Mouse (Mus musculus) forebrain, embryonic 12.5 days (tissue): ENCODE measurements at regions not wholly inside any gene's neighbourhood (a gene's known extent, or its start where the extent isn't known, plus 50 kb on each side); places are given as distances from the start of the nearest gene placed in this dataset.

Experiments
- ATAC-seq: fragments of 200-750 bp; cut with Nextera tagmentation; 2 replicates; pipeline ENCODE4 v1.8.0; 2017; ENCODE audit warnings: moderate TSS enrichment; ENCODE audit not compliant: low FRiP score
- H3K27ac ChIP-seq: fragments of 300-500 bp; sonication (generic); 2 replicates; pipeline ENCODE4 v1.5.1; 2016; ENCODE audit warnings: mild to moderate bottlenecking
- H3K27me3 ChIP-seq: fragments of 300-500 bp; sonication (generic); 2 replicates; pipeline ENCODE4 v1.6.1; 2016; ENCODE audit warnings: mild to moderate bottlenecking
- H3K36me3 ChIP-seq: fragments of 300-500 bp; sonication (generic); replicated peaks from 2 replicates; pipeline ENCODE4 v1.6.1; 2016; ENCODE audit warnings: mild to moderate bottlenecking
- H3K4me1 ChIP-seq: fragments of 300-500 bp; sonication (generic); 2 replicates; pipeline ENCODE4 v1.6.1; 2016
- H3K4me2 ChIP-seq: fragments of 300-500 bp; sonication (generic); 2 replicates; pipeline ENCODE4 v1.6.1; 2016; ENCODE audit warnings: mild to moderate bottlenecking, moderate library complexity
- H3K4me3 ChIP-seq: fragments of 300-500 bp; sonication (generic); replicated peaks from 2 replicates; pipeline ENCODE4 v1.5.1; 2016; ENCODE audit warnings: mild to moderate bottlenecking
- H3K9ac ChIP-seq: fragments of 300-500 bp; sonication (generic); 2 replicates; pipeline ENCODE4 v1.6.1; 2016; ENCODE audit warnings: mild to moderate bottlenecking
- H3K9me3 ChIP-seq: fragments of 300-500 bp; sonication (generic); 2 replicates; pipeline ENCODE4 v1.6.1; 2016
- WGBS: fragments of 180-500 bp; shearing (Covaris S2); methylation state at CpG from one replicate; pipeline ENCODE4 v1.1.7; 2016; 5-methylcytosine and 5-hydroxymethylcytosine counted together

DNA sequence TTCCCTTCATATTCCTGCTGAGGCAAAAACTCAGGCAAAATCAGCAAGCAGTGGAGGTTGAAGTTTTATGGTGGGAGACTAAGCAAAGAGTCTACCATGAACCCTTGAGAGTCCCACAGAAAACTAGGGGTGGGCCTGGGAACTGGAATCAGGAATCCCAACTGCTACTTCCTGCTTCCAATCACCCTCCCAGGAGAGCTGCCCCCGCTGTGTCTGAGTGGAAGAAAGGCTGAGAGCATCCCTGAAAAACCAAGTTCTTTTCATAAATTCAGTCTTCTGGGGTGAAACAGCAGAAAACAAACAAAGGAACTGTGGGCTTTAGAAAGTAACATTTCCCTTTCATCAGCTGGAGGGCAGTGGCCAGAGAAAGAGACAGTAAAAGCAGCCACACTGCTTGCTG is 445.0 kb downstream of the Gsdmc2 start:
- Histone ChIP-seq H3K9ac (no peak overlapping the region), H3K4me1 (no peaks in the 10 kb centered on the region), H3K36me3 (no peaks in the 10 kb centered on the region), H3K4me2 (no peak overlapping the region), H3K27ac (no peak overlapping the region), H3K27me3 (no peaks in the 10 kb centered on the region), H3K9me3 (no peaks in the 10 kb centered on the region), H3K4me3 (no peak overlapping the region)
- 73% methylated on average over 1 of the region's 1 CpGs for WGBS
- ATAC-seq, result no peak

- H3K9ac ChIP-seq, result no peak overlapping the region
- no peaks in the 10 kb centered on the region for H3K36me3 ChIP-seq
- no peaks in the 10 kb centered on the region for H3K27me3 ChIP-seq
- no peak for ATAC-seq
- H3K27ac ChIP-seq, result no peak overlapping the region
- H3K4me1 ChIP-seq, result no peaks in the 10 kb centered on the region
- no peak overlapping the region for H3K4me3 ChIP-seq
- 91% methylated on average over 3 of the region's 3 CpGs for WGBS
- H3K4me2 ChIP-seq, result no peak overlapping the region
- no peaks in the 10 kb centered on the region for H3K9me3 ChIP-seq
These were observed 447.5 kb downstream of the Gsdmc2 start for GRCm38 (mm10) chr15:63397485-63397884.

GRCm38 (mm10) chr15:63377258-63377657 is 467.7 kb downstream of the Gsdmc2 start:
- Histone ChIP-seq H3K27ac (no peak overlapping the region), H3K4me1 (no peaks in the 10 kb centered on the region), H3K9me3 (no peaks in the 10 kb centered on the region), H3K4me2 (no peak overlapping the region), H3K27me3 (no peaks in the 10 kb centered on the region), H3K9ac (no peak overlapping the region), H3K4me3 (no peak overlapping the region), H3K36me3 (no peaks in the 10 kb centered on the region)
- 86% methylated on average over 2 of the region's 2 CpGs for WGBS
- no peak for ATAC-seq

GRCm38 (mm10) chr15:63371328-63372023 is 473.5 kb downstream of the Gsdmc2 start:
- H3K9me3 ChIP-seq, result no peaks in the 10 kb centered on the region
- ATAC-seq, result no peak
- no peaks in the 10 kb centered on the region for H3K36me3 ChIP-seq
- H3K4me1 ChIP-seq, result no peaks in the 10 kb centered on the region
- WGBS, result 79% methylated on average over 4 of the region's 4 CpGs
- no peak overlapping the region for H3K9ac ChIP-seq
- no peak overlapping the region for H3K4me3 ChIP-seq
- no peaks in the 10 kb centered on the region for H3K27me3 ChIP-seq
- no peak overlapping the region for H3K27ac ChIP-seq
- no peak overlapping the region for H3K4me2 ChIP-seq

DNA sequence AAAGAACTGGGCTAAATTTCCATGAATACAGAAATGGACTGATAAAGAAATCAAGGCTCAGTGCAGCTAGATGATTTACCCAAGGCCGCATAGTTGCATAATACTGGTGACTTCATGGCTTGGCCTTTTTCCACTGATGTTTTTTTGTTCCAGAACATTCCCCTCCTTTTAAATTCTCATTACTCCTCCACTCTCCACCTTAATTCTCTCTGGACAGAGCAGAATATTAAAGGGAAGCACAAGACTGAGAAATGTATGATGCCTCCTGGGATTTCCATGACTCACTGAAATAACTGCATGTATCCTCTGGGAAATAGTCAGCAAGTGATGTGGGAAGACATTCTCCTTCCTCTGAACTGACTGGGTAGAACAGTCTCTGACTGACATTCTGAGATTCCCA is 480.5 kb downstream of the Gsdmc2 start:
- 97% methylated on average over 1 of the region's 1 CpGs for WGBS
- H3K4me2 ChIP-seq, result no peak overlapping the region
- no peaks in the 10 kb centered on the region for H3K9me3 ChIP-seq
- no peak overlapping the region for H3K27ac ChIP-seq
- no peaks in the 10 kb centered on the region for H3K36me3 ChIP-seq
- no peak for ATAC-seq
- H3K4me3 ChIP-seq, result no peak overlapping the region
- no peaks in the 10 kb centered on the region for H3K27me3 ChIP-seq
- no peaks in the 10 kb centered on the region for H3K4me1 ChIP-seq
- H3K9ac ChIP-seq, result no peak overlapping the region

GRCm38 (mm10) chr15:63360402-63360801 is 484.6 kb downstream of the Gsdmc2 start:
- no peaks in the 10 kb centered on the region for H3K27me3 ChIP-seq
- 74% methylated on average over 7 of the region's 7 CpGs for WGBS
- H3K4me3 ChIP-seq, result no peak overlapping the region
- no peak overlapping the region for H3K27ac ChIP-seq
- no peaks in the 10 kb centered on the region for H3K9me3 ChIP-seq
- no peak for ATAC-seq
- H3K9ac ChIP-seq, result no peak overlapping the region
- H3K4me2 ChIP-seq, result no peak overlapping the region
- no peaks in the 10 kb centered on the region for H3K36me3 ChIP-seq
- H3K4me1 ChIP-seq, result no peaks in the 10 kb centered on the region

GRCm38 (mm10) chr15:63341730-63342129 is 503.2 kb downstream of the Gsdmc2 start:
- Histone ChIP-seq H3K4me1 (no peaks in the 10 kb centered on the region), H3K9me3 (no peaks in the 10 kb centered on the region), H3K36me3 (no peaks in the 10 kb centered on the region), H3K27ac (no peak overlapping the region), H3K9ac (no peak overlapping the region), H3K27me3 (no peaks in the 10 kb centered on the region), H3K4me3 (no peak overlapping the region), H3K4me2 (no peak overlapping the region)
- 86% methylated on average over 2 of the region's 2 CpGs for WGBS
- no peak for ATAC-seq

- H3K36me3 ChIP-seq, result no peaks in the 10 kb centered on the region
- H3K27me3 ChIP-seq, result no peaks in the 10 kb centered on the region
- H3K9ac ChIP-seq, result no peak overlapping the region
- H3K4me3 ChIP-seq, result no peak overlapping the region
- no peak overlapping the region for H3K27ac ChIP-seq
- 48% methylated on average over 6 of the region's 6 CpGs for WGBS
- no peak overlapping the region for H3K4me2 ChIP-seq
- no peak for ATAC-seq
- no peaks in the 10 kb centered on the region for H3K4me1 ChIP-seq
- no peaks in the 10 kb centered on the region for H3K9me3 ChIP-seq
These were observed 504.5 kb downstream of the Gsdmc2 start for GRCm38 (mm10) chr15:63340322-63341060.

- Histone ChIP-seq H3K4me2 (no peak overlapping the region), H3K4me1 (no peaks in the 10 kb centered on the region), H3K27me3 (no peaks in the 10 kb centered on the region), H3K9ac (no peak overlapping the region), H3K27ac (no peak overlapping the region), H3K4me3 (no peak overlapping the region), H3K36me3 (no peaks in the 10 kb centered on the region), H3K9me3 (no peaks in the 10 kb centered on the region)
- 50% methylated on average over 1 of the region's 1 CpGs for WGBS
- no peak for ATAC-seq
These were observed 525.3 kb downstream of the Gsdmc2 start for GRCm38 (mm10) chr15:63319666-63320065.

DNA sequence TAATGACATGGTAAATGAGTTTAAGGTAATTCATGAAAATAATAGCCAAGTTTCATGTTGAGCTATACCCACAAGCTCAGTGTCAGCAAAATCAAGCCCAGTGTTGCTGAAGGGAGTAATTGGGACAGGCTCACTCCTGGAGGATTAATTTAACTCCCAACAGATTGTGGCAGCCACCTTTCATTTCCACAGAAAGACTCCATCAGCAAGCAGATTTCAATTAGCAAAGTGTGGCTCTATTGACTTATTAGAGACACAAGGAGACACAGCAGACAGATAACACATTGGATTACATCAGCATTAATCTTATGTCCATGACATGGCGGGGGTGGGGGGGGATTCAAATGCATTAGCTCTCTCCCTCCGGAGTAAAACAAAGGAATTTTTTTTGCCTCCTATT is 534.6 kb downstream of the Gsdmc2 start:
- Histone ChIP-seq H3K9ac (no peak overlapping the region), H3K4me3 (no peak overlapping the region), H3K27me3 (no peaks in the 10 kb centered on the region), H3K9me3 (no peaks in the 10 kb centered on the region), H3K4me1 (no peaks in the 10 kb centered on the region), H3K4me2 (no peak overlapping the region), H3K27ac (no peak overlapping the region), H3K36me3 (no peaks in the 10 kb centered on the region)
- WGBS, result 56% methylated on average over 2 of the region's 2 CpGs
- no peak for ATAC-seq

GRCm38 (mm10) chr15:63299311-63299710 is 545.7 kb downstream of the Gsdmc2 start:
- Histone ChIP-seq H3K4me3 (no peak overlapping the region), H3K36me3 (no peaks in the 10 kb centered on the region), H3K9ac (no peak overlapping the region), H3K9me3 (no peaks in the 10 kb centered on the region), H3K4me2 (no peak overlapping the region), H3K4me1 (no peaks in the 10 kb centered on the region), H3K27me3 (no peaks in the 10 kb centered on the region), H3K27ac (no peak overlapping the region)
- WGBS, result 81% methylated on average over 4 of the region's 4 CpGs
- no peak for ATAC-seq

GRCm38 (mm10) chr15:63288534-63288933 is 556.4 kb downstream of the Gsdmc2 start:
- Histone ChIP-seq H3K4me2 (no peak overlapping the region), H3K27me3 (no peaks in the 10 kb centered on the region), H3K27ac (no peak overlapping the region), H3K36me3 (no peaks in the 10 kb centered on the region), H3K9me3 (no peaks in the 10 kb centered on the region), H3K4me1 (no peaks in the 10 kb centered on the region), H3K4me3 (no peak overlapping the region), H3K9ac (no peak overlapping the region)
- no peak for ATAC-seq

DNA sequence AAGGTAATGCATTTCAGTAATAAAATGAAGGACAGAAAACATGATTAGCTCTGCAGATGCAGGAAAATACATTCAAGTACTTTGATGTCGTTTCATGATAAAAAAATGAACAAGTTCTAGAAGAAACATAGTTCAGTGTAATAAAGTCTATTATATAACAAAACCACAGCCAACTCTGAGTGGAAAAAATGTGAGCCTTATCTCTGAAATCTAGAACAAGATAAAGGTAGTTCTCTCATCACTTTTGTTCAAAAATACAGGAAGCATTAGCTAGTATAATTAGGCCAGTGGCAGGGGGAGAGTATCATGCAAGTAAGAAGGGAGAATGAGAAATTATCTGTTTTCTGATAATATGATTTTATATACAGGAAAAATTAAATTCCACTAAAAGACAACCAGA is 559.0 kb downstream of the Gsdmc2 start:
- Histone ChIP-seq H3K4me3 (no peak overlapping the region), H3K36me3 (no peaks in the 10 kb centered on the region), H3K27me3 (no peaks in the 10 kb centered on the region), H3K9me3 (no peaks in the 10 kb centered on the region), H3K4me2 (no peak overlapping the region), H3K4me1 (no peaks in the 10 kb centered on the region), H3K27ac (no peak overlapping the region), H3K9ac (no peak overlapping the region)
- ATAC-seq, result no peak
- 87% methylated on average over 1 of the region's 1 CpGs for WGBS
